Mouse (Mus musculus) hindbrain, embryonic 10.5 days (tissue): Measurements from ENCODE around the gene Tas1r1. TPM values are rescaled to one million over a fixed set of nuclear protein-coding genes. Genes with fewer than 3 reads are reported as not detected.
"Not testable (repeated sequence)": the region's sequence is repeated elsewhere in the genome, so short reads cannot be mapped to it uniquely, and the experiment has no call there.

ENCODE experiments used
- DNase-seq: peaks from one replicate; pipeline ENCODE4 v3.0.0-alpha.2; 2017; ENCODE audit warnings: low spot score
- H3K27ac ChIP-seq: fragments of 300-500 bp; sonication (generic); 2 replicates; pipeline ENCODE4 v1.5.1; 2016; ENCODE audit warnings: mild to moderate bottlenecking, moderate library complexity
- H3K27me3 ChIP-seq: fragments of 300-500 bp; sonication (generic); 2 replicates; pipeline ENCODE4 v1.6.1; 2016; ENCODE audit warnings: mild to moderate bottlenecking; ENCODE audit not compliant: poor library complexity, insufficient read depth, severe bottlenecking
- H3K36me3 ChIP-seq: fragments of 300-500 bp; sonication (generic); 2 replicates; pipeline ENCODE4 v1.6.1; 2016; ENCODE audit warnings: mild to moderate bottlenecking, moderate library complexity
- H3K4me1 ChIP-seq: fragments of 300-500 bp; sonication (generic); replicated peaks from 2 replicates; pipeline ENCODE4 v1.6.1; 2016; ENCODE audit warnings: mild to moderate bottlenecking
- H3K4me3 ChIP-seq: fragments of 300-500 bp; sonication (generic); 2 replicates; pipeline ENCODE4 v1.5.1; 2016; ENCODE audit warnings: mild to moderate bottlenecking, moderate library complexity
- H3K9me3 ChIP-seq: fragments of 300-500 bp; sonication (generic); 2 replicates; pipeline ENCODE4 v1.6.1; 2016; ENCODE audit warnings: mild to moderate bottlenecking, moderate library complexity
- WGBS: fragments of 180-500 bp; shearing (Covaris S2); methylation state at CpG from one replicate; pipeline ENCODE4 v1.1.7; 2016; 5-methylcytosine and 5-hydroxymethylcytosine counted together
- polyA plus RNA-seq: library from polyadenylated mRNA; unstranded; fragments of >200 nt; fragmentation: Nextera tagmentation; extraction: Ambion mirVana; gene quantifications from 2 replicates; pipeline ENCODE4 v1.2.1, GENCODE M21; 2016

The Tas1r1 gene
- polyA plus RNA-seq, 1 experiment from 2014 or later, result 0.65 TPM

- under 1% methylated on average over 86 of the region's 86 CpGs for WGBS
- Histone ChIP-seq H3K36me3 (peaks cover 34% of the 10 kb centered on the region), H3K4me1 (peaks cover 29% of the 10 kb centered on the region), H3K27ac (peak within 1 kb of the TSS; percentile 90), H3K9me3 (no peaks in the 10 kb centered on the region), H3K27me3 (no peaks in the 10 kb centered on the region), H3K4me3 (peak within 1 kb of the TSS; percentile 100)
- peak; percentile 95 for DNase-seq
Observed at GRCm38 (mm10) chr4:152038985-152039830, 840 bp upstream of the Tas1r1 start, which contains the start of gene Nol9. TSS of gene Nol9 (plus strand) at chr4:152039321.

GRCm38 (mm10) chr4:152036464-152036863 is 1.9 kb downstream of the Tas1r1 start:
- H3K4me1 ChIP-seq, result peaks cover 40% of the 10 kb centered on the region
- not testable (repeated sequence) for H3K9me3 ChIP-seq, H3K4me3 ChIP-seq, H3K27ac ChIP-seq, H3K36me3 ChIP-seq, DNase-seq
- peaks cover 17% of the 10 kb centered on the region; the same call in 1 of the 2 replicates for H3K27me3 ChIP-seq
- 90% methylated on average over 6 of the region's 6 CpGs for WGBS

- DNase-seq, result no peak
- Histone ChIP-seq H3K27me3 (peaks cover 17% of the 10 kb centered on the region; the same call in 1 of the 2 replicates), H3K4me1 (peaks cover 44% of the 10 kb centered on the region), H3K27ac (no peak overlapping the region), H3K4me3 (no peak overlapping the region), H3K9me3 (no peaks in the 10 kb centered on the region), H3K36me3 (no peaks in the 10 kb centered on the region)
- 90% methylated on average over 13 of the region's 13 CpGs for WGBS
Observed at GRCm38 (mm10) chr4:152032922-152033321, 5.4 kb downstream of the Tas1r1 start.

GRCm38 (mm10) chr4:152029997-152030396 is 8.4 kb downstream of the Tas1r1 start:
- Histone ChIP-seq H3K27me3 (peaks cover 17% of the 10 kb centered on the region; the same call in 1 of the 2 replicates), H3K9me3 (no peaks in the 10 kb centered on the region), H3K36me3 (peaks cover 11% of the 10 kb centered on the region), H3K27ac (peak overlapping the region; percentile 40; the same call in 1 of the 2 replicates), H3K4me1 (peaks cover 73% of the 10 kb centered on the region), H3K4me3 (peak overlapping the region; percentile 20; the same call in 1 of the 2 replicates)
- DNase-seq, result no peak
- WGBS, result 66% methylated on average over 4 of the region's 4 CpGs

- H3K4me1 ChIP-seq, result peaks cover 82% of the 10 kb centered on the region
- H3K9me3 ChIP-seq, result no peaks in the 10 kb centered on the region
- peak overlapping the region; percentile 95; the same call in 1 of the 2 replicates for H3K4me3 ChIP-seq
- WGBS, result 41% methylated on average over 5 of the region's 5 CpGs
- no peak overlapping the region for H3K27ac ChIP-seq
- H3K36me3 ChIP-seq, result peaks cover 20% of the 10 kb centered on the region
- no peak for DNase-seq
- peaks cover 17% of the 10 kb centered on the region; the same call in 1 of the 2 replicates for H3K27me3 ChIP-seq
Observed at GRCm38 (mm10) chr4:152029087-152029486, 9.3 kb downstream of the Tas1r1 start.

- WGBS, result 66% methylated on average over 15 of the region's 15 CpGs
- Histone ChIP-seq H3K4me3 (peak overlapping the region; percentile 95), H3K4me1 (peaks cover 87% of the 10 kb centered on the region), H3K9me3 (no peaks in the 10 kb centered on the region), H3K27me3 (peaks cover 15% of the 10 kb centered on the region; the same call in 1 of the 2 replicates), H3K27ac (no peak overlapping the region), H3K36me3 (peaks cover 26% of the 10 kb centered on the region)
- no peak for DNase-seq
Observed at GRCm38 (mm10) chr4:152028456-152028855, 9.9 kb downstream of the Tas1r1 start.

- Histone ChIP-seq H3K27me3 (peaks cover 10% of the 10 kb centered on the region; the same call in 1 of the 2 replicates), H3K4me3 (peak within 1 kb of the TSS; percentile 95), H3K36me3 (peaks cover 36% of the 10 kb centered on the region), H3K4me1 (peaks cover 88% of the 10 kb centered on the region), H3K27ac (peak within 1 kb of the TSS; percentile 92), H3K9me3 (no peaks in the 10 kb centered on the region)
- WGBS, result under 1% methylated on average over 35 of the region's 35 CpGs
- peak; percentile 96 for DNase-seq
Observed at GRCm38 (mm10) chr4:152027524-152027923, 10.8 kb downstream of the Tas1r1 start, which contains the start of gene Zbtb48. TSS of gene Zbtb48 (minus strand) at chr4:152027671.

GRCm38 (mm10) chr4:152026751-152027508 is 11.4 kb downstream of the Tas1r1 start:
- Histone ChIP-seq H3K36me3 (peaks cover 42% of the 10 kb centered on the region), H3K4me3 (peak overlapping the region; percentile 95), H3K9me3 (no peaks in the 10 kb centered on the region), H3K27me3 (peaks cover 4% of the 10 kb centered on the region; the same call in 1 of the 2 replicates), H3K4me1 (peaks cover 83% of the 10 kb centered on the region), H3K27ac (peak overlapping the region; percentile 92)
- DNase-seq, result no peak
- WGBS, result 2% methylated on average over 41 of the region's 41 CpGs

- 94% methylated on average over 11 of the region's 11 CpGs for WGBS
- peaks cover 66% of the 10 kb centered on the region for H3K36me3 ChIP-seq
Observed at GRCm38 (mm10) chr4:152024525-152024924, 13.8 kb downstream of the Tas1r1 start.

GRCm38 (mm10) chr4:152022506-152022905 is 15.9 kb downstream of the Tas1r1 start:
- WGBS, result 89% methylated on average over 8 of the region's 8 CpGs
- peaks cover 46% of the 10 kb centered on the region for H3K4me1 ChIP-seq
- H3K27me3 ChIP-seq, result no peaks in the 10 kb centered on the region
- no peak for DNase-seq
- H3K9me3 ChIP-seq, result no peaks in the 10 kb centered on the region
- no peak overlapping the region for H3K4me3 ChIP-seq
- H3K36me3 ChIP-seq, result peaks cover 86% of the 10 kb centered on the region
- H3K27ac ChIP-seq, result no peak overlapping the region

More at GRCm38 (mm10) chr4:152024525-152024924, 13.8 kb downstream of the Tas1r1 start:
- Histone ChIP-seq H3K27me3 (no peaks in the 10 kb centered on the region), H3K4me1 (peaks cover 64% of the 10 kb centered on the region), H3K4me3 (0 out of 2 replicates have a peak overlapping the region, but pooled peaks have one; percentile 2), H3K9me3 (no peaks in the 10 kb centered on the region), H3K27ac (no peak overlapping the region)
- DNase-seq, result no peak

- peaks cover 93% of the 10 kb centered on the region for H3K36me3 ChIP-seq
- no peaks in the 10 kb centered on the region for H3K27me3 ChIP-seq
- no peak overlapping the region for H3K27ac ChIP-seq
- DNase-seq, result no peak
- peaks cover 38% of the 10 kb centered on the region for H3K4me1 ChIP-seq
- WGBS, result 78% methylated on average over 12 of the region's 12 CpGs
- no peaks in the 10 kb centered on the region for H3K9me3 ChIP-seq
- H3K4me3 ChIP-seq, result no peak overlapping the region
Observed at GRCm38 (mm10) chr4:152021568-152022097, 16.7 kb downstream of the Tas1r1 start.

GRCm38 (mm10) chr4:152020024-152020423 is 18.3 kb downstream of the Tas1r1 start:
- Histone ChIP-seq H3K27ac (no peak overlapping the region), H3K36me3 (peaks cover 99% of the 10 kb centered on the region), H3K27me3 (no peaks in the 10 kb centered on the region), H3K4me1 (peaks cover 22% of the 10 kb centered on the region), H3K4me3 (no peak overlapping the region), H3K9me3 (no peaks in the 10 kb centered on the region)
- WGBS, result 93% methylated on average over 21 of the region's 21 CpGs
- no peak for DNase-seq
